Mouse (Mus musculus) forebrain, embryonic 16.5 days (tissue): ENCODE results near the gene Ebna1bp2. TPM values are rescaled to one million over a fixed set of nuclear protein-coding genes. Genes with fewer than 3 reads are reported as not detected.

ENCODE experiments used
- ATAC-seq: fragments of 200-750 bp; cut with Nextera tagmentation; 2 replicates; pipeline ENCODE4 v1.8.0; 2017; ENCODE audit warnings: mild to moderate bottlenecking, moderate library complexity
- H3K27ac ChIP-seq: fragments of 300-500 bp; sonication (generic); 2 replicates; pipeline ENCODE4 v1.5.1; 2014; ENCODE audit warnings: low read length, control low read depth
- H3K27me3 ChIP-seq: fragments of 300-500 bp; sonication (generic); replicated peaks from 2 replicates; pipeline ENCODE4 v1.6.1; 2014; ENCODE audit warnings: low read length; ENCODE audit not compliant: control insufficient read depth, insufficient read depth
- H3K36me3 ChIP-seq: fragments of 300-500 bp; sonication (generic); 2 replicates; pipeline ENCODE4 v1.6.1; 2014; ENCODE audit not compliant: control insufficient read depth, insufficient read depth
- H3K4me1 ChIP-seq: fragments of 300-500 bp; sonication (generic); replicated peaks from 2 replicates; pipeline ENCODE4 v1.6.1; 2014; ENCODE audit warnings: low read length; ENCODE audit not compliant: control insufficient read depth, insufficient read depth
- H3K4me2 ChIP-seq: fragments of 300-500 bp; sonication (generic); 2 replicates; pipeline ENCODE4 v1.6.1; 2014; ENCODE audit warnings: mild to moderate bottlenecking, low read length, control low read depth
- H3K4me3 ChIP-seq: fragments of 300-500 bp; sonication (generic); replicated peaks from 2 replicates; pipeline ENCODE4 v1.5.1; 2014; ENCODE audit warnings: mild to moderate bottlenecking, low read length, control low read depth
- H3K9ac ChIP-seq: fragments of 300-500 bp; sonication (generic); replicated peaks from 2 replicates; pipeline ENCODE4 v1.6.1; 2014; ENCODE audit warnings: low read depth, low read length, control low read depth
- H3K9me3 ChIP-seq: fragments of 300-500 bp; sonication (generic); 2 replicates; pipeline ENCODE4 v1.6.1; 2016; ENCODE audit warnings: low read length; ENCODE audit not compliant: control insufficient read depth
- WGBS: fragments of 180-500 bp; shearing (Covaris S2); extraction: QIAGEN DNeasy Blood & Tissue Kit; methylation state at CpG from one replicate; pipeline ENCODE4 v1.1.7; 2014; 5-methylcytosine and 5-hydroxymethylcytosine counted together
- polyA plus RNA-seq: library from polyadenylated mRNA; unstranded; fragments of >200 nt; fragmentation: Nextera tagmentation; extraction: Ambion mirVana; gene quantifications from 2 replicates; pipeline ENCODE4 v1.2.1, GENCODE M21; 2015

The Ebna1bp2 gene
- polyA plus RNA-seq: 138 and 150 TPM in 2 replicates

DNA sequence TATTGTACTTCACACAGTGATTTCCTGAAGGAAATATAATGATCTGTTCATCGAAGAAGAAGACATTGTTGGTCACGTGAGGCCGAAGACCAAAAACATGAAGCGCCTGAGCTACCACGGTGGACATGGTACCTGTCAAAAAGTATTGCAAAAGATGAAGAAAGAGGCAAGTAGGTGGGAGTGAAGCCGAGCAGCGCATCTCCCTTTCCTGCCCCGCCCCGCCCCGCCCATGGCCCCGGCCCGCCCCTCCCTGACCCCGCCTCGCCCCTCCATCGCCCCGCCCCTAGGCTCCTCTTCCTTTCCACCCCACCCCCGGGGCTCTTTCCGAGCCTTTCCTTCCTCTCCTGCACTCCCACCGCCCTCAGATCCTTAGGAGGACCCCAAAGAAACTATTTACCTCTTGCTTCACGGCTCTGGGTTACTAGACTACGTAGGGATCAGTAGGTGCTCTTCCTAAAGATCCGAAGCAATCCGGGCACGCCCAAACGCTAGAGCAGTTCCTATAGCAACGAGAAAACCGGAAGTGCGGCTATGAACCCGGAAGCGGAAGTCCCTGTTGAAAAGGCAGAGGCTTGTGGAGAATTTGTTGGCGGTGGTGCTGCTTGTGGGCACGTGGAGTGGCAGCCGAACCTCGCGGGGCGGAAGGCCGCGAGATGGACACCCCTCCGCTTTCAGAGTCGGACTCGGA is at the start of gene Ebna1bp2, which contains the start of gene Cfap57:
Gene Ebna1bp2 (plus strand): TSS at position 521 of the 688 bp plus-strand sequence.
Gene Cfap57 (minus strand): TSS at position 499 of the 688 bp plus-strand sequence.
- H3K36me3 ChIP-seq: peaks cover 15% of the 10 kb centered on the region
- WGBS: under 1% methylated on average over 30 of the region's 41 CpGs
- no peaks in the 10 kb centered on the region for H3K27me3 ChIP-seq
- peak within 1 kb of the TSS; percentile 57 for H3K27ac ChIP-seq
- H3K9me3 ChIP-seq: peaks cover 6% of the 10 kb centered on the region; the same call in 1 of the 2 replicates
- H3K9ac ChIP-seq: peak within 1 kb of the TSS; percentile 72
- ATAC-seq: peak; percentile 96
- H3K4me2 ChIP-seq: peak within 1 kb of the TSS; percentile 97
- peaks cover 12% of the 10 kb centered on the region for H3K4me1 ChIP-seq
- peak within 1 kb of the TSS; percentile 90 for H3K4me3 ChIP-seq

DNA sequence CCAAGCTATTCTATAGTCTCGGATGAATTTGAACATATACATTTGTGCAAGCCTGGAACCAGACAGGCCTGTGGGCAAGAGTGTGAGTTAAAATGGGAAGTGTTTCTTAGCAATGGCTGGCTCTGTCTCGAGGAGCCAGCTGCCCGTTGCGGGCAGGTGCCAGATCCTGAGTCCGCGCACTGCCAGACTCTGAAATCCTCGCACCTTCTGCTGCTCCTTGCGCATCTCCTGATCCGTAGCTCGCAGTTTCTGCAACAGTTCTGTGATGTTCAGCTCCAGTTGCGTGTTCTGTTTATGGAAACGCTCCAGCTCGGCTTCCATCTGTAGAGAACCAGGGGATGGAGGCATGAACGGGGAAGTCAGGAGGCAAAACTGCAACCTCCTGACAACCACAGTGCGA is 49.2 kb upstream of the Ebna1bp2 start:
- Histone ChIP-seq H3K27ac (no peak overlapping the region), H3K9ac (no peak overlapping the region), H3K9me3 (no peaks in the 10 kb centered on the region), H3K27me3 (no peaks in the 10 kb centered on the region), H3K36me3 (no peaks in the 10 kb centered on the region), H3K4me3 (no peak overlapping the region), H3K4me2 (no peak overlapping the region), H3K4me1 (no peaks in the 10 kb centered on the region)
- WGBS: 67% methylated on average over 15 of the region's 15 CpGs
- no peak for ATAC-seq

DNA sequence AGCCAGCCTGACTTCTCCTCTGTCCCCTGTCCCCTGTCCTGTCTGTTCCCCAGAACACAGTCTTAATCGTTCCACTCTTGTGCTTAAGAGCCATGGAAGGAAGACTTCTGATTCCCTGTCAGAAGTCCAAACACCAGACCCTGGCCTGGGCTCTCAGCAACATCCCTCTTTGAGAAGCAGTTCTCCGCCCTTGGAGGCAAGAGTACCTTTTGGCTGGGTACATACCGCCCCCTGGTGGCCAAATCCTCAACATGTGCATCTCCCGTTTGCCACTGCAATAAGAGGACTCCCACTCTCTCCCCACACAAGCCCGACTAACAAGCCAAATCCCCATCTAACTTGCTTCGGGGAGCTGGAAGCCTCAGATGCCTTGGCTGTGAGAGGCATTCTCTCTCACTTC is 44.5 kb upstream of the Ebna1bp2 start:
- H3K9me3 ChIP-seq: no peaks in the 10 kb centered on the region
- no peaks in the 10 kb centered on the region for H3K4me1 ChIP-seq
- no peak overlapping the region for H3K9ac ChIP-seq
- no peaks in the 10 kb centered on the region for H3K36me3 ChIP-seq
- no peak overlapping the region for H3K27ac ChIP-seq
- H3K4me3 ChIP-seq: no peak overlapping the region
- WGBS: 9% methylated on average over 6 of the region's 6 CpGs
- no peak overlapping the region for H3K4me2 ChIP-seq
- peak; percentile 31; the same call in 1 of the 2 replicates for ATAC-seq
- no peaks in the 10 kb centered on the region for H3K27me3 ChIP-seq

DNA sequence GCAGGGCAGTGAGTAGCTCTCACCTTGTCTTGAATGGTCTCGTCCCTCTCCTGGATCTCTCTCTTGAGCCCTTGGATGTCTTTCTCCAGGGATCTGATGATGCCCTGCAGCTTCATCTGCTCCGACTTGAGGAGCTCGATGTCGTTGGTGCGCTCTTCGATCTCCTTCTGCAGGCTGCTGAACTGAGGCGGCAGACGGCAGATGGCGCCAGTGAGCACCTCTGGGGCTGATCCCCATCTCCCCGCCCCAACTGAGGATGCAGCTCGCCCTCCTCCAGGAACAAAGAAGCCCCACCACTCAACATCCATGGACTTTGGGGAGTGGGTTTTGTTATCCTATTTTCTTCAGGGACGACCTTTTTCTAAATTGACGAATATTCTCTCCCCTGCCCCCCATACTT is 41.3 kb upstream of the Ebna1bp2 start:
- Histone ChIP-seq H3K27me3 (no peaks in the 10 kb centered on the region), H3K4me1 (no peaks in the 10 kb centered on the region), H3K27ac (no peak overlapping the region)

DNA sequence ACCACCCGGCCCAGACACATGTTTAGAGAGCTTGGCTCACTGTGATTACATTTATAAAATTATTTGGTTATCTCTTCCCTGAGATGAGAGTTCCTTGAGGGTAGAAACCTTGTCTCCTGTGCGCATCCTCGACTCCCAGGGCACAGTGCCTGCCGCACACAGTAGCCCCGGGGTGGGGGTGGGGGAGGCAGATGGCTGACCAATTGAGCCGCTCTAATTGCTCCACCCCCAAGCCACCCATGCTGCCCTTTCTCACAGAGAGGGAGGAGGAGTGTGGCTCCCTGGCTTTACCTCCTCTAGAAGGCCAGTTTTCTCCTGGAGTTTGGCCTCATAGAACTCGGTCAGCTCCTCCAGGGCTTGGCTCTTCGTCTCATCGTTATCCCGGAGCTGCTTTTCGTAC is 39.1 kb upstream of the Ebna1bp2 start:
- Histone ChIP-seq H3K36me3 (no peaks in the 10 kb centered on the region), H3K9ac (no peak overlapping the region)

More for the DNA sequence above, 41.3 kb upstream of the Ebna1bp2 start:
- H3K36me3 ChIP-seq: no peaks in the 10 kb centered on the region
- peaks cover 2% of the 10 kb centered on the region; the same call in 1 of the 2 replicates for H3K9me3 ChIP-seq
- no peak overlapping the region for H3K9ac ChIP-seq
- no peak overlapping the region for H3K4me2 ChIP-seq
- ATAC-seq: no peak
- 47% methylated on average over 13 of the region's 13 CpGs for WGBS
- no peak overlapping the region for H3K4me3 ChIP-seq

DNA sequence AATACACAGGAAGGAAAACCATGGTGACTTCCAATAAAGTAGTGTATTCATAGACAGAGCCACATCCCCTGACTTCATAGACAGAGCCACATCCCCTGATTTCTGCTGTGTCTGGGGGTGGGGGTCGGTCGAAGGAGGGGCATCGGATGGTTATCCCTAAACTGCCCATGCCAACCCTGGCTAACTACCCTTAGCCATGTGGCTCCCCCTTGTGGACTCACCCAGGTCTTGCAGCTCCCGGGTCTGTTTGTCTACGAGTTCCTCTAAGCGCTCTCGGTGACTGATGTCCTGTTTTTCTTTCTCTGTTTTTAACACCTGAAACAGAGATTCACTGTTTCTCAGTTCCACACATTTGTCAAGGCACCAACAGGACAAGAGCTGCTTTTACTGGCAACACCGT is 38.0 kb upstream of the Ebna1bp2 start:
- H3K27ac ChIP-seq: no peak overlapping the region
- peaks cover 2% of the 10 kb centered on the region; the same call in 1 of the 2 replicates for H3K9me3 ChIP-seq
- H3K4me2 ChIP-seq: no peak overlapping the region
- no peaks in the 10 kb centered on the region for H3K27me3 ChIP-seq
- H3K4me3 ChIP-seq: no peak overlapping the region
- no peak overlapping the region for H3K9ac ChIP-seq
- no peak for ATAC-seq
- H3K36me3 ChIP-seq: no peaks in the 10 kb centered on the region
- peaks cover 4% of the 10 kb centered on the region; the same call in 1 of the 2 replicates for H3K4me1 ChIP-seq
- WGBS: 98% methylated on average over 8 of the region's 8 CpGs

More for the DNA sequence above, 39.1 kb upstream of the Ebna1bp2 start:
- Histone ChIP-seq H3K27me3 (no peaks in the 10 kb centered on the region), H3K4me1 (no peaks in the 10 kb centered on the region), H3K9me3 (peaks cover 2% of the 10 kb centered on the region; the same call in 1 of the 2 replicates), H3K27ac (no peak overlapping the region), H3K4me2 (no peak overlapping the region), H3K4me3 (no peak overlapping the region)
- WGBS: 34% methylated on average over 11 of the region's 11 CpGs
- ATAC-seq: no peak

DNA sequence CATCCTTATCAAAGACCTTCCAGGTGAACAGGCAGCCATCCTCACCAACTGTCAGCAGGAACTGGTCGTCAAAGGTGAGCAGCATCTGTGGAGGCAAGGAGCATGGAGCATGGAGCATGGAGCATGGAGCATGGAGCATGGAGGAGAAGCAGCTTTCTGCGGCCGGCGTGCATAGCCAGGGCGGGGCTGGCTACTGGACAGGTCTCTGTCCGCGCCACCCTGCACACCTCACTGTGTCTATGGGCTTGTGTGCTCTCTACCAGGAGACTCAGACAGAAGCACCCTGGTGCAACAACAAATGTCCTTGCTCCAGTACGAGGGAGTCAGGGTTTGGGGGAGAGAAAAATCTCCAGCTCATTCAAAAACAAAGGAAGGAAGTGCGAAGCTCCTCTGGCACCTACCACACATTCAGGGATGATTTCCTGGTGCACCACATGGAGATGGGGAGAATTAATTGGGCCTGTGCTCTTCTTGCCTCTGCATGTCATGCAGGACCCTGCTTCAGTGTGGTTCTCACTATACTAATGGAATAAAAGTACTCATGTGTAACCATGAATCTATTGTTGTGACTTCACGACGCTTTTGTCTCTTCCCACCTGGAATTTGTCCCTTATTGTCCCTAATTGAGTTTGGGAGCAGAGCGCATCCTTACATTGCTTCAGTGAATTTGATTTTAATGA is 31.4 kb upstream of the Ebna1bp2 start:
- Histone ChIP-seq H3K4me2 (no peak overlapping the region), H3K9ac (no peak overlapping the region), H3K36me3 (no peaks in the 10 kb centered on the region), H3K4me3 (no peak overlapping the region), H3K4me1 (peaks cover 7% of the 10 kb centered on the region; the same call in 1 of the 2 replicates), H3K27ac (no peak overlapping the region), H3K9me3 (peaks cover 1% of the 10 kb centered on the region; the same call in 1 of the 2 replicates), H3K27me3 (no peaks in the 10 kb centered on the region)
- 51% methylated on average over 12 of the region's 12 CpGs for WGBS
- ATAC-seq: no peak

DNA sequence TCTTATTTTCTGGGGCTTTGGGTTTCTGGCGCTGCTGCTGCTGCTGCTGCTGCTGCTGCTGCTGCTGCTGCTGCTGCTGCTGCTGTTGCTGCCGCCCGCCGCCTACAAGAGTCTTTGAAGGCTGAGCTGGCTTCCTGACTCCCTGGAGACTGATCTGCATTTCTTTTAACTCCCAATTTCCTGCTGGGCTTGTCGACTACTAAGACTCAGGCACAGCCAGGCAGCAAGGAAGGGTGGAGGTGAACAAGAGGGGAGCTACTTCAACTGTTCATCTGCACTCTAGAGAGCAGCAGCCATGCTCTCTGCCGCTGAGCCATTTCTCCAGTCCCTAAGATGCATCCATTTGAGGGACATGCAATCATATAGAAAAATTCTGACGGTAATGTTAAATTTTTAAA is 30.9 kb upstream of the Ebna1bp2 start:
- no peaks in the 10 kb centered on the region for H3K9me3 ChIP-seq
- no peak overlapping the region for H3K4me3 ChIP-seq
- H3K27me3 ChIP-seq: no peaks in the 10 kb centered on the region
- H3K27ac ChIP-seq: no peak overlapping the region
- no peak for ATAC-seq
- 4% methylated on average over 7 of the region's 7 CpGs for WGBS
- no peak overlapping the region for H3K4me2 ChIP-seq
- peaks cover 7% of the 10 kb centered on the region; the same call in 1 of the 2 replicates for H3K4me1 ChIP-seq
- no peaks in the 10 kb centered on the region for H3K36me3 ChIP-seq
- H3K9ac ChIP-seq: no peak overlapping the region

DNA sequence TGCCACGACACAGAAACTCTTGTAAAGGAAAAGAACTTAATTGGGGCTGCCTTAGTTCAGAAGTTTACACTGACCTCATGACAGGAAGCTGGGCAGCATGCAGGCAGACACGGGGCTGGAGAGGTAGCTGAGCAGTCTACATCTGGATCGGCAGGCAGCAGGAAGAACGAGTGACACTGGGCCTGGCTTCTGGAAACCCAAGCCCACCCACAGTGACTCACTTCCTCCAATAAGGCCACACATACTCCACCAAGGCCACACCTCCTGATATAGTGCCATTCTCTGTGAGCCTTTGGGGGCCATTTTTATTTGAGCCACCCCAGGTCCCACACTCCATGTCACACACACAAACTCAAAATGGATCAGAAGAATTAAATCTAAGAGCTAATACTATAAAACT is 16.5 kb upstream of the Ebna1bp2 start:
- no peaks in the 10 kb centered on the region for H3K4me1 ChIP-seq
- H3K4me3 ChIP-seq: no peak overlapping the region
- WGBS: 72% methylated on average over 4 of the region's 4 CpGs
- no peak for ATAC-seq
- no peak overlapping the region for H3K4me2 ChIP-seq
- no peaks in the 10 kb centered on the region for H3K9me3 ChIP-seq
- no peaks in the 10 kb centered on the region for H3K27me3 ChIP-seq
- no peak overlapping the region for H3K27ac ChIP-seq
- H3K36me3 ChIP-seq: no peaks in the 10 kb centered on the region
- H3K9ac ChIP-seq: no peak overlapping the region
